Mouse (Mus musculus) urinary bladder, postnatal 36 days (tissue): Measurements from ENCODE around the gene Gjb3.

Source experiments
- DNase-seq, 2 experiments: peaks; one replicate each; pipeline ENCODE4 v3.0.0; 2022; ENCODE audit warnings: low spot score in 2 of 2, mixed read lengths in 1 of 2

The Gjb3 gene

DNA sequence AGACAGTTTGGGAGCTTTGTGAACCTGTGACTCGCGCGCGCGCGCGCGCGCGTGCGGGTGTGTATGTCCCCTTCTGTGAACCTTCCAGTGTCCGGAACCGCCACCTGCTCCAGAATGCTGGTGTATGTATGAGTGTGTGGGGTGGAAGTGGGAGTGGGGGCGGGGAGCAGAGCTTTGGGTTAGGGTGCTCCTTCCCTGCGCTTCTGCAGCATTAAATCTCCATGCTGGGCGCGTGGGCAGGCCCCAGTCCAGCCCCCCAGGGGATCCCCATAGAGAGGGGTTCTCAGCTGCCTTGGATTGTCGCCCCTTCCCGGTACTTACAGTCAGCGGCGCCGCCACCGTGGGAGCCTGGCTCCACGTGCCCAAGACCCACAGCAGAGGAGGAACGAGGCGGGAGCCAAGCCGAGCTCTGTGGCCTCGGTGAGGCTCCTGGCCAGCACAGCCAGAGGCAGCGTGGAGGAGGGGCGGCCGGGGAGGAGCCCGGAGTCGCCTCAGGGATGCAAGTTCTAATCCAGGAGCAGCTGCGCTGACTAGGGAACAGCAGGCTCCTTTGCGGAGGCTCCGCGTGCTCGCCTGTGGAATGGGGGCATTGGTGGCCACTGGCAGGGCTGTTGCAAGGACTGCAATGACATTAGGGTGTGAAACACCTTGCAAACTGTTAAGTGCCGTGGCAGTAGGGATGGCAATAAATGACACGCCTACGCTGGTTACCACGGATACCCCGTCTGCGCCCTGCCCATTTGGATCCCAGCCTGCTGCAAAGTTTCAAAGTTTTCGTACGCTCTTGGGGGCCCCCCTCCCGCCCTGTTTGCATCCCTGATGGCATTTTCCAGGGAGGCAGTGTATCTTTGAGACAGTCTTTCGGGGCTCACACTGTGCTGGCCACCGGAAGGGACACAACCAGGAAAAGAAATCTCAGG, at the start of gene Gjb3:
TSS of gene Gjb3 (minus strand) at position 664 of the 920 bp plus-strand sequence.
- DNase-seq = no peak

DNA sequence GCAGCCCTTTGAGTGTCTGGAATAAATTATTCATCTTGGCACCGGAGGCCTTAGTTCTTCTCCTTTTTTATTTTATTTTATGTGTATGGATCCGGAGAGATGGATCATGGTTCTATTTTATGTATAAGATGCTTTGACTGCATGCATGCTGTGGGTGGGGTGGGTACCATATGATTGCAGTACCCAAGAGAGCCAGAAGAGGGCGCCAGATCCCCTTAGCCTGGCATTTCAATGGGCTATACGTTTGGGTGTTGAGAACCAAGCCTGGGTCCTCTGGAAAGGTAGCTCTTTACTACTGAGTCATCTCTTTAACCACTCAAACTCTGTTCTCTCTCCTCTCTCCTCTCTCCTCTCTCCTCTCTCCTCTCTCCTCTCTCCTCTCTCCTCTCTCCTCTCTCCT, 46.7 kb upstream of the Gjb3 start:
- no peak for DNase-seq

DNA sequence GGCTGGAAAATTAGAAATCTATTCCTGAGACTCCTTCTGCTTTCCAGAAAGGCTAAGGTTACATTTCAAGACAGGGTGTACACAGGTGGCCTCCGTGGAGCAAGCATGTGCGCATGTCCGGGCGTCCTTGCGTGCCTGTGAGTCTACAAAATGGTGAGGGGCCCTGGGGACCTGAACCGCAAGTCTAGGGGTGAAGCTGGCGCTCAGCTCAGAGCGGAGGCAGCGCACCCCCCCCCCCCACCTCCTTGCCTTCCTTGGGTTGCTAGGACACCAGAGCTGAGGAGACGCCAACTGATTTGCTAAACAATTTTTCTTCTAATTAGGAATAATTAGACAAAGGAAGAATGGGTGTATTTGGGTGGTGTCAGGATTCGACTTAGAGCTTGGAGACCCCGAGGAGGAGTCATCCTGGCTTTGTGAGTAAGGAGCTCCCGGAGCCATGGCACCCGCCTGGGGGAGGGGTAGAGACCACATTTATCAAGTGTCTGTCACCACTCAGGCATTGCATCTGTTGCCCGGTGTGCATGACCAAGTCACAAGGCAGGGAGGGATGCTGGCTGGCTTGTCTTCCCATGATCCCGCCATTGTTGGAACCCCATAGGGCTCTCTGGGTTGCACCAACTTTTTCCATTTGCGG, 45.0 kb upstream of the Gjb3 start:
- DNase-seq = no peak

DNA sequence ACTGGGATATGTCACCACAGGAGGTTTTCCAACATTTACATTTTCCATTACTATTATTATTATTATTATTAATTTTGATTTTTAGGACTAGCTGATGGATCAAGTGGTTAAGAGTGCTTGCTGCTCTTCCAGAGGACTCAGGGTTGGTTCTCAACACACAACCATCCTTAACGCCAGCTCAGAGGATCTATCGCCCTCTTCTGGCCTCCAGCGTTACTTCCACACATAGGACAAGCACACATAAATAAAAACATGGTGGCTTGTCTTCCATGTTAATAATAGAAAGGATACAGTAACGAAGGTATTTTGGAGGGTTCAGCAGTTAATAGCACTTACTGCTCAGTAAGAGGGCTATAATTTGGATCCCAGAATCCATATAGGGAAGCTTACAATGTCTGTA, 44.0 kb upstream of the Gjb3 start:
- DNase-seq = no peak

DNA sequence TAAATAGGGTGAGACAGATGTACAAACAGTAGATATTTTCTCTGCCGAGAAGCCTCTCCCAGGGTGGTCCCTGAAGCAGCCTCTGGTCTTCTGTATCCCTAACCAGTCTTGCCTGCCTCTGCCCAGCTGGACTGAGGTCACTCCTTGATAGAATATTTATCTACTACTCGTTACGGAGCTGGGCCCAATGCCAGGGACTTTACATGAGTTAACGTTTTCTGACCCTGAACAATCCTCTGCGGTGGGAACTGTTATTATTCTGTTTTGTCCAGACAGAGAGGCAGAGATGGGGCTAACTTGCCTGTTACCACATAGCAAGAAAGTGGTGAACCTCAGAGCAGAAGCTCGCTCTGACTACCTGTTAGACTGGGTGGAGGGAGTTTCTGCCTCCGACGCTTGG, 42.8 kb upstream of the Gjb3 start:
- DNase-seq = no peak

GRCm38 (mm10) chr4:127371546-127371945, 40.9 kb upstream of the Gjb3 start:
- peak in 1 of 2 experiments; percentile 41 for DNase-seq

DNA sequence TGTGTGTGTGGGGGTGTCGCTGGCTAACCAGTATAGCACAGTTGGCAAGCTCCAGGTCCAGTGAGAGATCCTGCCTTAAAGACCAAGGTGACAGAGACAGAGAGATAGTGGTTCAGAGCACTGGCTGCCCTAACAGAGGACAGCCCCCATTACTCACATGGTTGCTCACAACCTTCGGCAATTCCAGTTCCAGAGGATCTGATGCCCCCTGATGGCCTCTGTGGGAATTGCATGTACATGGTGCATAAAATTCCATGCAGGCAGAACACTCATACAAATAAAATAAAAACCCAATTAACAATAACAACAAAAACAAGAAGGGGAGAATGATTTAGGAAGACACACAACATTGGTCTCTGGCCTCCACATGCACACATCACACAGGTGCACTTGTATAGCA, 39.8 kb upstream of the Gjb3 start:
- no peak for DNase-seq

DNA sequence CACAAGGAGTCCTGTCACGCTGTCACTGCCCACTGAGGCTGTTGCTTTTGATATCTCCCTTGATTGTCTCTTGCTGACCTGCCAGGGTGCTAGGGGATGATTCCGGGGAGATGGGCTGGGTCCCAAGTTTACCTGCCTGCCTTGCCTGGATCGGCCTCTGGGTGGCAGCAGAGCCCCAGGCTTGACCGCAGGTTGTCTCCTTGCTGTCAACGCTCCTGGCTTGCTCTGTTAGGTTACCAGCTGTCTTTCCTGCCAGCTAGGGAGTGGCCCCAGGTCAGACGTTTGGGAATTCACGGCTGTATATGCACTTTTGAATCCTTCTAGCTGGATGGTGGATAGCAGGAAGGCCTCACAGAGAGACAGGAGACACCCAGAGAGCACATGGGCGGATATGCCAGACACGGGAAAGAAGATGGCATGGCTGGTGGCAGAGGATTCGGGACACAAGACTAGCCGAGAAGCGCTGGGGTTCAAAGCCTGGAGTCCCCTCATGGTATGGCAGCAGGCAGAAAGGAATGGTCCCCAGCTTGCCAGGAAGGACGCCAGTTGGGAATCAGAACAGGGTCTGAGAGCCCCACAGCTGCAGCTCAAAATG, 37.8 kb upstream of the Gjb3 start:
- DNase-seq = peak; percentile 47 to 65

- no peak for DNase-seq
These were observed 35.2 kb upstream of the Gjb3 start for GRCm38 (mm10) chr4:127365834-127366233.

DNA sequence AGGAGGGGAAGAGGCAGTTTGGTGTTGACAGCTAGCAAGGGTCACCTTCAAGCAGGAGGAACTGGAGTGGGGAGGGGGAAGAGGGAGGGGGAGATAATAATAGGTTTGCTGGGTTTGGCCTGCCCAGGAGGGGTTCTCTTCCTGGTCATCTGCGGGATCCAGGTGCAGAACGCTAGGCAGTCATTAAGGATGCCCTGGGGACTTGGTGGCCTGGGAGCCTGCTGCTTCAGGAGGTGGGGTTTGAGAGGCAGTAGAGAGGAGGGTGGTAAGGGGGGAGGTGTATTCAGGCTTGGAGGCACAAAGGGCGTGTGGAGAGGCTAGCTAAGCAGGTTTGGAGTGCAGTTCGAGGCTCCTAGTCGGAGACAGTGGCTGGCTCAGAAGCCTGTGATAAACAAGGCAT, 34.8 kb upstream of the Gjb3 start:
- DNase-seq = no peak

GRCm38 (mm10) chr4:127364431-127364830, 33.8 kb upstream of the Gjb3 start:
- DNase-seq = no peak

DNA sequence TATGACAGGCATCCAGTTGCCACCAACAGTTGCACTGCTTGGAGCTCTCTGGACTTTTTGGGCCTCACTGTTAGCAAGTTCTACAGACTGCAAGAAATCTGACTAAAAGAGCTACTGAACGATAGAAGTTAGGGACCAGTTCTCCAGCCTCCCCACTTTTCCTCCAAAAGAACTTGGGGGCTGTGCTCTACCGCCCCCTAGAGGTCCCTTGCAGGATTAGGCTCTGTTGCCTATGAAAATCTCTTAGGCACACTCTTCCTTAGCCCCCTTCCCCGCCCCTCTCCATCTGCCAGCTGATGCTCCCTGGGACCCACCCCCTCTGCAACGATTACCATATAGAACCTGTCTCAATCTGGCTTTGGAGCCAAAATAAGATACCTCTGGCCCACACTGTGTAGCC, 32.7 kb upstream of the Gjb3 start:
- DNase-seq = no peak

DNA sequence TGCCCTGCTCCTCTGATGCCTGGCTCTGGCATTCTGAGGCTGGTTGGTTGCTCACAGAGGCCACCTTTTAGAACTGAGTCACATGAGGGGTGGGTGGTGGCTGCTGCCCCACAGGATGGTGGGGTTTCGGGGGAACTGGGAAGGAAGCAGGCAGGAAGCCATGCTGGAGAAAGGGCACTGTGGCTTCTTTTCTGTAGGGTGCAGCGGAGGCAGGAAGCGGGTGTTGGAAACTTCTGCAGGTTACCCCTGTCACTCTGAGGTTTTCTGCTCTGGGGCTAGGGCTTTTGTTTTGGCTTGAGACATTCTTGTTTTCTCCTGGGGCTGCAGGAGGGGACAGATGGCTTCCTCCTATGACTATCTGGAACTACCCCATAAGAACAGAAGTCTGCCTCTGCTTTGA, 31.9 kb upstream of the Gjb3 start:
- DNase-seq = no peak

DNA sequence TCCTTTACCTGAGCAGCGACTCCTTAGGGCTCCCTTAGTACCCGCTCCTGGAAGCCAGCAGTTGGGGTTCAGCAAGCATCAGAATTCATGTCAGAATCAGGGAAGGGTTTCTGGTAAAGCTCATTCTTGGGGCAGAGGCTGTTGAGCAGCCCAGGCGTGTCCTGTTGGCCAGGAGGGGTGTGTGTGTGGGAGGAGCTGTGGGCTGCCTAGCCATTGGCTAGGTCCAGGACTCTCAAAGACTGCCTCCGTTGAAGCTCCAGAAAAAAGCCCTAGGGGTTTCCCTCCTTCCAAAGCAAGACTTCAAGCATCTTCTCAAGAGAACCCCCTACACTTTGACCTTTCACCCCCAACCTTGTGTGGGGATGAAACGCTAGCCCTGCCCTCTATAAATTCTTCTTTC, 27.4 kb upstream of the Gjb3 start, which contains the start of gene Gjb5:
TSS of gene Gjb5 (minus strand) at position 164 of the 400 bp plus-strand sequence.
- DNase-seq = peak in 1 of 2 experiments; percentile 48

DNA sequence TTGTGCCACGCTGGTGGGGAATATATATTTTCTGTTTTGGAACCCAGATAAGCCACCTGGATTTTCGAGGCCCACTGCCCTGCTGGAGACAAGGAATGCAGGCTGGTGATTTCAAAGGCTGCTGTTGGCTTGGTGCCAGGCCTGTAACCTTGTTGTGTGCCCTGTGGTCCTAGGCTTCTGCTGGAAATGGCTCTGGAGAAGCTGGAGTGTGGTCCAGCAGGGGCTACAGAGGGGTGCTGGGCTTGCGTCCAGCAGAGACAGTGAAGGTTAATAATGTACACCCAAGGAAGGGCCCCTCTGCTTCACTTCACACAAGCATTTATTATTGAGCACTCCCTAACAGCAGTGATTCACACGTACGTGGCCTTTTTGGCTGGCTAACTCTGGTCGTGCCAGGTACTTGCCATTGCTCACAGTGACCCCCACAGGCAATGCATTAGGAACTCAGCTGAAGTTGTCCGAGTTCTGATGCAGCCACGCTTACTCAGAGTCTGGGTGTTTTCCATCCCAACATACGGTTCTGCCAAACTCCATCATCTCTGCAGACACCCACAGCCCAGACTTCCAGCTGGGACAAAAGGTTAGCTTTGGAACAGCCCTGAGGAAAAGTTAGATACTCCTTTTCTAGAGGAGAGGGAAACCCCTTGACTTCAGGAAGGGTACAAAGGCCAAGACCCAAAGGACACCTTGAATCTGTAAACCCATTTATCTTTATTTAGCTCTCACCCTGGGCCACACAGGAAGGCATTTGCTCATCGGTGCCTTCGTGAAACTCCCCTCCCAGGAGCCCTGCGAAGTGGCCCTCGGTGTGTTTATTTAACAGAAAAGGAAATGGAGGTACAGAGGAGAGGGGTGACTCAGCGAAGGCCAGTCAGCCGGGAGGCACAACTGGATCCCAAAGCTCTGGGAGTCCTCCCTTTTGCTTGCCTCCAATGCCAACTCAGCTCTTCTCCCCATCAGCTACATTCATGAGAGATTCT, 24.2 kb upstream of the Gjb3 start:
- DNase-seq = no peak

GRCm38 (mm10) chr4:127353951-127354438, 23.4 kb upstream of the Gjb3 start, which contains the start of gene Gjb4:
Gene Gjb4, minus strand, starts transcription at chr4:127354081.
- DNase-seq = no peak

DNA sequence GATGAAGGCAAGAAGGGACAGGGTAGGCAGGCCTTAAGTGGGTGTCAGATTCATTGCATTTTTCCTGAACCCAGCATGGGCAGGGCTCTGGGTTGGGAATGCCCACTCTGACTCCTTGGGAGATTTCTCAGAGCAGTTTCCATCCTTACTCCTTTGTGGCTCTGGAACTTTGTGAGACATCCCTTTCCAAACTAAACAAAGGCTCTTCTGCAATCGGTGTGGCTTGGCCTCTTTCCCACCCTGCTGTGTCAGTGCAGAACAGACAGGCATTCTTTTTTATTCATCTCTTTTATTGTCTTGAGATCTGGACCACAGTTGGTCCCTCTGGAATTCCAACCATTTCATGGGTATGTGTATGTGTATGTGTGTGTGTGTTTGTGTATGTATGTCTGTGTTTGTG, 21.9 kb upstream of the Gjb3 start:
- no peak for DNase-seq

GRCm38 (mm10) chr4:127349560-127350300, 19.1 kb upstream of the Gjb3 start:
- peak in 1 of 2 experiments; percentile 54 for DNase-seq

DNA sequence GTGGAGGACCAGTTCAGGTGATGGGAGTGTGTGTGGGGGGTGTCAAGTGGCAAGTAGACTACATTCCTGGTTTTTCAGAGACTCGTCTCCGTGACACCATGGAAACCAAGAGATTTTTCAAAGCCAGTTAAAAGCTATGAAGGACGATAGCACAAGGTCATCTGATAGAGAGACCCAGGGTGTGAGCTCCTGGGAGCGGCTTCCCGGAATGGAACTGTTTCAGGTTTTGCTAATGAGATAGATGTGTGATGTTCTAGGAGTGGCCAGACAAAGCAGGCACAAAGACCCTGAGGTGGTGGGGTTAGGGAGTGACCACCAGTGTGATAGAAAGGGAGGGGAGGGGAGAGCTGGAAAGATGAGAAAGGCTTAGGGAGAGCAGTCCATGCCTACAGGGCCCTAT, 14.4 kb upstream of the Gjb3 start:
- no peak for DNase-seq

DNA sequence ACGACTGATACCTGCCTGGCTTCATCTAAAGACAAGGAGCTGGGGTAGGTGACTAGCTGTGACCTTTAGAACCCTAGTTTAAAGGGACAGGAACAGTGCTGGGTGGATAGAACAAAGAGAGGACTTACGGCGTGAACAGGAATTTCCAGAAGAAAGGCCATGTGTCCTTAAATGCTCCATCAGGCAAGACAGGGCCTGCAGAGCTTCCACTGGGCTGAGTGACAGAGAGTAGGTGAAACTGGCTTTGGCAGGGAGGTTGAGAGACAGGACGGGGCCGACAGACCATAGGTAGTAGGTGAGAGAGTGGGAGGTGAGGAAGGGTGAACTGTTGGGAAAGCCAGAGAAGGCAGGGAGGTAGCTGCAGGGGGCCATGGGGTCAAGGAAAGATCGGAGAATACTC, 10.7 kb upstream of the Gjb3 start:
- no peak for DNase-seq
